Mouse (Mus musculus) urinary bladder, postnatal 4 days (tissue): ENCODE measurements around the gene Gucy2f.
"Not testable (repeated sequence)": the region's sequence is repeated elsewhere in the genome, so short reads cannot be mapped to it uniquely, and the experiment has no call there.

Experiments used
- DNase-seq, 2 experiments: peaks; one replicate each; pipeline ENCODE4 v3.0.0; 2021 to 2022; ENCODE audit warnings: low spot score in 2 of 2

The Gucy2f gene

DNA sequence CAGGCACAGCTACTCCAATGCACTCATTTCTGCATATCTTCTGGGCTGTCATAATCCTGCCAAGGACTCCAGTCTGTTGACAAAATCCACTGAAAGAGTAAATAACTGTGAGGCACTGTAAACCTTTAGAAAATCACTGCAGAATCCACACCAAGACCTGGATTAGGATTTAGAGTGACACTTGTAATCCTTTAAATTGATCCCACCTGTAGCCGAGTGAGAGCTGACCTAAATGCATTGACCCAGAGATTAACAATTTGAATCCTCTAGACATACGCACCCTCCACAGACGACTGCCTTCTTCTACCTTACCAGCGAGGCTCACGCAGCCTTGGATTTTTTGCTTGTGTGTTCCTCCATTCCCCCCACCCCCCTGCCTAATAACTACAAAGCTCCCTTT is at the start of gene Gucy2f:
TSS of gene Gucy2f (minus strand) at position 101 of the 400 bp plus-strand sequence.
- no peak for DNase-seq

GRCm38 (mm10) chrX:142245682-142246327 is 49.1 kb upstream of the Gucy2f start:
- DNase-seq = no peak

DNA sequence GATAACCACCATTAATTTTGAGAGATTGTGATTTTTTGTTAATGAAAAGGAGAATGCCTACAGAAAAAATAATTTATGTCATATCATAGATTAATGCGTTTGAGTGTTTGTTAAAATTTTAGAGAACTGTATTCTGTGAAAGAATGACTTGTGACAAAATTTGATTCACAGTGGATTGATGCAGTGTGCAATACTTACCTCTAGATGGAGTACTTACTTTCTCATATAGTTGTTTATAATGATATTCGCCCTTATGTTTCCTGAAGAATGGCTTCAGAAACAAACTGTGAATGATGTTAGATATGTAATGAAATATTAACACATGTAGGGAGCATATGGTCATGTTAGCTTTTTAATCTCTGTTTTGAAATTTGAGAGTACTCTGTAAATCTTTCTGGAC is 40.4 kb upstream of the Gucy2f start:
- DNase-seq = no peak

DNA sequence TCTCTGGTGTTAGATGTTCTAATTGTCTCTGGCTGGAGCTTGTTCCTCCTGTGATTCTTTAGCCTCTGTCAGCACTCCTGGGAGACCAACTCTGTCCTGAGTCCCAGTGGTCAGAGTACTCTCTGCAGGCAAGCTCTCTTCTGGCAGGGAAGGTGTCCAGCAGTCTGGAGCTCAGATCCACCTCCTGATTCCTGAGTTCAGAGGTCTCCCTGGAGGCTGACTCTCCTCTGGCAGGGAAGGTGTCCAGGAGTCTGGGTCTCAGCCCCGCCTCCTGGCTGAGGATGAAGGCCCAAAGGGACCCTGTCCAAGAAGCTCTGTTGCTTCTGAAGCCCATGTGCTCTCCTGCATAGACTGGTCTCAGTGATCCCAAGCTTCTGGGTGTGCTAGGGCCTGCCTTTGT is 39.4 kb upstream of the Gucy2f start:
- DNase-seq = not testable (repeated sequence)

DNA sequence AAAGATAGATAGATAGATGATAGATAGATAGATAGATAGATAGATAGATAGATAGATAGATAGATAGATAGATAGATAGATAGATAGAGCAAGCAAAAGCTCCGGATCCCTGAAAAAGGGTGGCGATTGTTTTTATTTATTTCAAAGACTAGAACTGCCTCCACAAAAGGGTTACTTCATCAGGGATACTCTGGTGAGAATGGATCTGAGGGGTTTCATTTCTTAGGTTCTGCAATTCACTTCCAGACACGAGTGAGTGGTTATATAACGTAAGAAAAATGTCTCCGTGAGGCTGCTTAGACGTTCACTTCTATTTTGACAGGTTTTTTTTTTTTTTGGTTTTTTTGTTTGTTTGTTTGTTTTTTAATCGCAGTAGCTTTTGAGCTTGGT is 32.0 kb upstream of the Gucy2f start:
- DNase-seq = no peak

- peak; percentile 66 to 69 for DNase-seq
Observed at GRCm38 (mm10) chrX:142228055-142228768, 31.5 kb upstream of the Gucy2f start.

- peak in 1 of 2 experiments; percentile 16 for DNase-seq
Observed at GRCm38 (mm10) chrX:142227398-142228054, 30.8 kb upstream of the Gucy2f start.

DNA sequence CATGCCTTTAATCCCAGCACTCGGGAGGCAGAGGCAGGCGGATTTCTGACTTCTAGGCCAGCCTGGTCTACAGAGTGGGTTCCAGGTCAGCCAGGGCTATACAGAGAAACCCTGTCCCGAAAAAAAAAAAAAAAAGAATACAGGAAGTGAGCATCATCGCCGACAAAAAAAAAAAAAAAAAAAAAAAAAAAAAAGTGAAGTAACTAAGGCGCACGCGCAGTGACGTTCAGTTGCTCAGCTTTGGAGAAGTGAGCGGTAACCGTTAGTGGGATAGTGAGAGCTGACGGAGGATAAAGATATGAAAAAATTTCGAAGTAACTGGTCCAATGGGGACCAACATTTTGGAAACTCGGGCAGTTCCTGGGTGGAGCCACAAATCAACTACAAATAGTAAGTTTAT is 29.8 kb upstream of the Gucy2f start, which contains the start of gene Nxt2:
TSS of gene Nxt2 (plus strand) at position 229 of the 400 bp plus-strand sequence.
- DNase-seq = no peak

GRCm38 (mm10) chrX:142200295-142200694 is 3.6 kb upstream of the Gucy2f start:
- DNase-seq = no peak

DNA sequence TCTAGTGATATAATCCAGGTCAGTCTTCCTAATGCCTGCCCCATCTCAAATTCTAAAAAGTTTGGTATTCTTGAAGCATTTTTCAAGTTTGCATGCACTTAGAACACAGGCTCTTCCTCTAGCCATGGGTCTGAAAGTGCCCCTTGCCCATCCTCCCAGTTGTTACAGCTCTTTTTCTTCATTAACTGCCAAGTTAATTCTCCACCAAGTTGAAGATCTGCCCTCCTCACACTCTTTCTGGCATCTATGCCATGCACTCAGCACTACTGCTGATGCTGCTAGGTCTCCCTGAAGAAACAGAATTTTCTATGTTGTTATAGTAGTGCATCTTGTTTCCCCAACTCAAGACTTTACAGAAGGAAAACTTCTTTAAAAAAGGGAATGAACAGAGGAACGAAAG is 1.2 kb downstream of the Gucy2f start:
- DNase-seq = no peak

- DNase-seq = no peak
Observed at GRCm38 (mm10) chrX:142194420-142194819, 2.3 kb downstream of the Gucy2f start.

GRCm38 (mm10) chrX:142190355-142190754 is 6.4 kb downstream of the Gucy2f start:
- DNase-seq = no peak

GRCm38 (mm10) chrX:142189023-142189703 is 7.6 kb downstream of the Gucy2f start:
- DNase-seq = peak in 1 of 2 experiments; percentile 18

DNA sequence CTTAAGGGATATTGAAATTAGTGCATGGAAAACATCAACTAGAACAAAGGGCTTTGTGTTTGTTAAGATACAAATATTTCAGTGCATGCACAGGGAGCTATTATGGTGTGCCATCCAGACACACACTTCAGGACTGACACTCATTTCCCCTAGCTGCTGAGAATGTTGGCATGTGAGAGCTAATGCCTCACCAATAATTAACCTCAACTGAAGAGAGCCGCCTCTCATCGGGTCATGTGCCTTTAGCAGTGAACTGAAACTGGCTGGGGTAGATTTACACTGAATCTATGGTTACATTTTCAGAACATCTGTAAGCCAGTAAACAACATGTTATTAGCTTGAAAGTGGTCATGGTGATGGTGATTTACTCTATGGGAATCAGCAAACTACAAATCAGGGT is 14.7 kb downstream of the Gucy2f start:
- DNase-seq = no peak

GRCm38 (mm10) chrX:142176981-142177380 is 19.8 kb downstream of the Gucy2f start:
- no peak for DNase-seq

- DNase-seq = no peak
Observed at GRCm38 (mm10) chrX:142115779-142116178, 81.0 kb downstream of the Gucy2f start.

- no peak for DNase-seq
Observed at GRCm38 (mm10) chrX:142111236-142111635, 85.5 kb downstream of the Gucy2f start.

DNA sequence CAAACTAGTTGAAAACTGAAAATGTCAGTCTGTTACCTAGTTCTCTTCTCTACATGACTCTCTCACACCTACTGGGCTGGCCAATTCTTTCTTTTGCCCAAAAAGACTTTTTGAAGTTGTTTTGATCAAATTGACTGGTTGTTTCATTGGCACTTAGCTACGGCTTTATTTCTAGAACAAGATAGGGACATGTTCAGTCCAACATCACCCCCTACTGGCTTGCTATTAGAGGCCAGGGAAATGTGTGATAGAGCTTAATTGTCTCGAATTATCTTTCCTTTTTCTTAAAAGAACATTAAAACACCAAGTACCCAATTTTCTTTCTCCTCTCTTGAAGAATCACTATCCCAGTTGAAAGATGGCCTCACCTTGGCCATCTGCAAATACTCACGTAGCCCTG is 99.8 kb downstream of the Gucy2f start:
- no peak for DNase-seq

DNA sequence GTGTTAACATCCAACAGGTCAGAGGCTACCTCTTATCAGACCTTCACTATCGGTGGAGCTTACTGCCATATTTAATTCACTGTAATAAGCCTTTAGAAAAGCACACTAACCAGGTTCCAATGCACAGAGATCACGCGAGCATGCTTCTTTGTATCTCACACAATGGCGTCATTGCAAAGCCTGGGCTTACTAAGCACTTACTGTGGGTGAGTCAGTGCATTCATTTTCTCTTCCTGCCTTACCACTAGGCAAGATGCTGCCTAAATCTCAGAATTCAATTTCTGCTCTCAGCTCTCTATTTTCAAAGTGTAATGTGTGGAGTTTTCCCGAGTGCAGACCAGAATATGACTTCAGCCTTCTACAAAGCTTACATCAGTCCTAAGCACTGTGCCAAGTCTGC is 101.2 kb downstream of the Gucy2f start:
- DNase-seq = no peak

DNA sequence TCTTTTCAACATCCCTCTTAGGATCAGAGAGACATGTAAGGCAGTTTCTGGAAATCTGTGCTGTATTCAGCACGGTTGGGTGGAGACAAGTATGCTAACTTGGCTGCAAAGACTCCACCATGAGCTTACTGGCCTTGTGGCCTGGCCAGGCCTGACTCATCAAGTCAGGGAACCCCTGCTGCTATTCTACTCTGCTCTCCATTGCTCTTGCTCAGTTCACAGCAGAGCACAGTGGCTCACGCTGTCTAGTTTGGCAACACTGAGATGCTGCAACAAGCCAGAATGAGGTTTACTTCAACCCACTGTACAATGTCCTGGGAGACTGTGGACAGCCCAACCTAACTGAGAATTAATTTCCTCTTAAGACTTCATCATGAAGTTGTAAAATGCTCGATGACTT is 134.1 kb downstream of the Gucy2f start:
- no peak for DNase-seq
